Mouse (Mus musculus) effector memory CD4-positive, alpha-beta T cell, adult 5 months (primary cell): ENCODE measurements around the gene Gpc3. TPM values are rescaled to one million over a fixed set of nuclear protein-coding genes. Genes with fewer than 3 reads are reported as not detected.

ENCODE experiments used
- polyA plus RNA-seq: library from polyadenylated mRNA; unstranded; fragments of 100-300 nt; shearing (Covaris generic); gene quantifications from one replicate; pipeline ENCODE4 v1.2.1, GENCODE M21; 2017

Gene Gpc3
- polyA plus RNA-seq: not detected

DNA sequence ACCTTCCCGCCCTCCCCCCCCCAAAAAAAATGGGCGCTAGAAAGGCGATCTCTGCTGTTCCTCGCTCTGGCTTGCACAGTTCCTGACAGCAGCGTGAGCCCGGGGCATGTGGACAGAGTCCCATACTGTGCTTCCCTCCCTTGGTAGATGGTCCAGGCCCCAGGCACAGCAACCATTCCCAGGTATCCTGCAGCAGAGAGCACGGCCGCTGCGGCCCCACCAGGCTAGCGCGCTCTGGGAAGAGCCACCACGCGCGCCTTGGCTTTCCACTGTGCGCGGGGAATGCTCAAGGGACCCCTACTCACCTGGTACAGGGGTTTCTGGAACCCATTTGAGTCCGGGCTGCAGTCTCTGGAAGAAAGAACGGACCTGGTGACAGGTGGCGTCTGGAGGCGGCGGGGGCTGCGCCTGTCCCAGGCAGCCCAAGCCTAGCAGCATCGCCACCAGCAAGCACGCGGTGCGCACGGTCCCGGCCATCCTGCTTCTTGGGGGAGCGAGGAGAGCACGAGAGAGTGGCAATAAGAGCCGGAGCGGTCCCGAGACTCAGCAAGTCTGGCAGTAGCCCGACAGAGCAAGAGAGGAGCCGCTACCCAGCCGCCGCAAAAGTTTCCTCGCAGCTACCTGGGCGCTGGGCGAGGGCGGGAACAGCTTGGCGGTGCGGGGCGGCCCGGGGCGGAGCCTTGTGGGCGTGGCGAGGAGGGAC, at the start of gene Gpc3:
Gpc3 (minus strand) TSS at position 623 of the 703 bp plus-strand sequence.

Other genes starting within 250 kb of the Gpc3 start
- not detected for gene Ccdc160, start 177.2 kb upstream of the Gpc3 start, polyA plus RNA-seq